Mouse (Mus musculus) left cerebral cortex, postnatal 14 days (tissue): ENCODE measurements at regions not wholly inside any gene's neighbourhood (a gene's known extent, or its start where the extent isn't known, plus 50 kb on each side); places are given as distances from the start of the nearest gene placed in this dataset.
"Not testable (repeated sequence)": the region's sequence is repeated elsewhere in the genome, so short reads cannot be mapped to it uniquely, and the experiment has no call there.

Experiments used
- DNase-seq, 2 experiments: peaks; one replicate each; pipeline ENCODE4 v3.0.0; 2021 to 2022; ENCODE audit warnings: low spot score in 2 of 2, mixed read lengths in 1 of 2
- intact Hi-C: fragments of 180-260 bp; cut with DNase I; formaldehyde crosslinking; loops from one replicate; pipeline ENCODE4 v1.15.1; 2025

- intact Hi-C loops: no loop called here
- peak; percentile 18 to 49 for DNase-seq
These were observed 141.4 kb upstream of the Lrp1b start for GRCm38 (mm10) chr2:42794776-42795175.

GRCm38 (mm10) chr2:42784065-42784464, 130.6 kb upstream of the Lrp1b start:
- DNase-seq: no peak

GRCm38 (mm10) chr2:42740513-42740912, 87.1 kb upstream of the Lrp1b start:
- intact Hi-C loops, DNase-seq: not testable (repeated sequence)

More at GRCm38 (mm10) chr2:42784065-42784464, 130.6 kb upstream of the Lrp1b start:
- intact Hi-C loops: no loop called here
